Mouse (Mus musculus) forebrain, embryonic 15.5 days (tissue): ENCODE results near the gene Pla1a. TPM values are rescaled to one million over a fixed set of nuclear protein-coding genes. Genes with fewer than 3 reads are reported as not detected.

Experiments
- ATAC-seq: fragments of 200-750 bp; cut with Nextera tagmentation; replicated peaks from 2 replicates; pipeline ENCODE4 v1.8.0; 2017; ENCODE audit warnings: mild to moderate bottlenecking, moderate TSS enrichment, moderate library complexity
- H3K27ac ChIP-seq: fragments of 300-500 bp; sonication (generic); replicated peaks from 2 replicates; pipeline ENCODE4 v1.5.1; 2015; ENCODE audit warnings: mild to moderate bottlenecking, inconsistent platforms
- H3K27me3 ChIP-seq: fragments of 300-500 bp; sonication (generic); 2 replicates; pipeline ENCODE4 v1.6.1; 2015; ENCODE audit warnings: inconsistent platforms
- H3K36me3 ChIP-seq: fragments of 300-500 bp; sonication (generic); 2 replicates; pipeline ENCODE4 v1.6.1; 2015; ENCODE audit warnings: mild to moderate bottlenecking, inconsistent platforms
- H3K4me1 ChIP-seq: fragments of 300-500 bp; sonication (generic); 2 replicates; pipeline ENCODE4 v1.6.1; 2015; ENCODE audit warnings: inconsistent platforms
- H3K4me2 ChIP-seq: fragments of 300-500 bp; sonication (generic); replicated peaks from 2 replicates; pipeline ENCODE4 v1.6.1; 2015; ENCODE audit warnings: mild to moderate bottlenecking, inconsistent platforms
- H3K4me3 ChIP-seq: fragments of 300-500 bp; sonication (generic); 2 replicates; pipeline ENCODE4 v1.5.1; 2015; ENCODE audit warnings: mild to moderate bottlenecking, inconsistent platforms
- H3K9ac ChIP-seq: fragments of 300-500 bp; sonication (generic); replicated peaks from 2 replicates; pipeline ENCODE4 v1.6.1; 2015; ENCODE audit warnings: mild to moderate bottlenecking, inconsistent platforms
- H3K9me3 ChIP-seq: fragments of 300-500 bp; sonication (generic); 2 replicates; pipeline ENCODE4 v1.6.1; 2016; ENCODE audit warnings: inconsistent platforms
- WGBS: fragments of 180-500 bp; shearing (Covaris S2); methylation state at CpG from one replicate; pipeline ENCODE4 v1.1.7; 2015; ENCODE audit warnings: mixed read lengths; 5-methylcytosine and 5-hydroxymethylcytosine counted together
- polyA plus RNA-seq: library from polyadenylated mRNA; unstranded; fragments of >200 nt; fragmentation: Nextera tagmentation; extraction: Ambion mirVana; gene quantifications from 2 replicates; pipeline ENCODE4 v1.2.1, GENCODE M21; 2015

The Pla1a gene
- polyA plus RNA-seq, 1 experiment from 2014 or later, result 0.41 TPM

DNA sequence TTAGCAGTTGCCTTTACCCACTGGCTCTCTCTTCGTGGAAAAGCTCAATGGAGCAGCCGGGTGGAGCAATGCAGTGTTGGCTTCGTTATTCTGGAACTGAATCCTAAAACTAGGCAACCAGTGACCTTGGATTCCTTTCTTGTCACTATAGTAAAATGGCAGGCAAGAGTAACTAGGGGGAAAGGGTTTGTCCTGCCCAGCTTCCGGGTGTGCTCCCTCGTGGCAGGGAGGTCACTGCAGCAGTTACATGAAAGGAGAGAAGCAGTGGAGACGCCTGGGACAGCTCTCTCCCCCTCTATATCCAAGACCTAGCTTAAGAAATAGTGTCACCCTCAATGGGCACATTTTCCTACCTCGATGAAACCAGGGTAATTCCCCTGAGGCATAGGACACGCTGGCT, 36.5 kb upstream of the Pla1a start:
- H3K27me3 ChIP-seq, result no peaks in the 10 kb centered on the region
- no peak overlapping the region for H3K9ac ChIP-seq
- H3K27ac ChIP-seq, result no peak overlapping the region
- no peak overlapping the region for H3K4me2 ChIP-seq
- WGBS, result 73% methylated on average over 8 of the region's 8 CpGs
- no peak overlapping the region for H3K4me3 ChIP-seq
- H3K36me3 ChIP-seq, result no peaks in the 10 kb centered on the region
- H3K9me3 ChIP-seq, result no peaks in the 10 kb centered on the region
- no peak for ATAC-seq
- H3K4me1 ChIP-seq, result no peaks in the 10 kb centered on the region

DNA sequence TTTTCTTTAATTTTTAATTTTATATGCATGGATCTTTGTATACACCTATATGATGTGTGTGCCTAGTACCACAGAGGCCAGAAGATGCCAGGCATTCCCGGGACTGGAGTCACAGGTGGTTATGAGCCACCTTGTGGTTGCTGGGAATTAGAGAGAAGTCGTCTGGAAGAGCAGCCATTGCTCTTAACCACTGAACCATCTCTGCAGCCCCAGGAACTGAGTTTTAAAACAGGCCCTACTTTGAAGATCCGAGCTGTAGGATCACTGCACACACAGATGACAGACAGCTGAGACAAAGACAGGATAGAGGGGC, 35.7 kb upstream of the Pla1a start:
- no peak for ATAC-seq
- H3K4me3 ChIP-seq, result no peak overlapping the region
- no peak overlapping the region for H3K4me2 ChIP-seq
- no peaks in the 10 kb centered on the region for H3K27me3 ChIP-seq
- H3K4me1 ChIP-seq, result no peaks in the 10 kb centered on the region
- H3K9ac ChIP-seq, result no peak overlapping the region
- 35% methylated on average over 3 of the region's 3 CpGs for WGBS
- no peaks in the 10 kb centered on the region for H3K9me3 ChIP-seq
- no peak overlapping the region for H3K27ac ChIP-seq
- no peaks in the 10 kb centered on the region for H3K36me3 ChIP-seq

GRCm38 (mm10) chr16:38467917-38468705, 35.2 kb upstream of the Pla1a start:
- Histone ChIP-seq H3K4me1 (no peaks in the 10 kb centered on the region), H3K4me2 (no peak overlapping the region), H3K27ac (no peak overlapping the region), H3K4me3 (no peak overlapping the region), H3K9me3 (no peaks in the 10 kb centered on the region), H3K9ac (no peak overlapping the region), H3K36me3 (no peaks in the 10 kb centered on the region), H3K27me3 (no peaks in the 10 kb centered on the region)
- no peak for ATAC-seq
- 86% methylated on average over 8 of the region's 8 CpGs for WGBS

DNA sequence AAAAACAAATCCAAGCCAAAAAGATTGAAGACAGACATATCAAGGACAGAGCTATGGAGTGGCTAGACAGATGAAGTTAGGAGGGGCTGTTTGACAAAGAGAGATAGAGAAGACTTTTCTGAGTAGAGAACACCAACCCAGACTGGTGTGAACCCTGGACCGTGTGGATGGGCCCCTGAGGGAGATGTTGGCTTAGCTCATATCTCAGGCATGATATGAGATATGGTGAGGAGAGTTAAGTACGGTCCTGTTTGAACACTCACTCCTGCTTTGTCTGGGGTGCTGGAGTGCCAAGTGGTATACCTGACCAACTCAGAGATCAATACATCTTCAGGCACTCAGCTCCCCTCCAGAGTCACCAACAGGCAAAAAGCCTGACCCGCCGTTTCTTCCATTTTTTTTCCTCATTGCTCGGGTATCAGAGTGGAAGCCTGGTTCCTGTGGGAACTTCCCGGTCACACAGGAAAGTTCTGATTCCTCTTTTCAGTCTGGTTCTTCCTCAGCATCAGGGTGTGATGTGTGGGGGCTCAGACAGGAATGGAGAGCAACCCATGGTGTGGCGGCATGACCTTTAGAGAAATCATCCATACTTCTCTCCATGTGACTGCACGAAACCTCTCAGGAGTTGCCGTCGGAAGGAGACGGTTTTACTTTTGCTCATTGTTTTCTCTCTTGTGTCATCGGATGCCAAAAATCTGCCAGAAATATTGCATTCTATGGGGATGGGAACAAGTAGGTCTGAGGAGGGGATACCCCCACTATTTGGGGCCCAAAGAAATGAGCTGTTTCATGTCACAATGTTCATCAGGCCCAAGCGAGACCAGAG, 34.4 kb upstream of the Pla1a start:
- H3K4me1 ChIP-seq, result no peaks in the 10 kb centered on the region
- H3K36me3 ChIP-seq, result no peaks in the 10 kb centered on the region
- no peaks in the 10 kb centered on the region for H3K9me3 ChIP-seq
- H3K27ac ChIP-seq, result no peak overlapping the region
- H3K4me2 ChIP-seq, result no peak overlapping the region
- H3K9ac ChIP-seq, result no peak overlapping the region
- H3K4me3 ChIP-seq, result no peak overlapping the region
- WGBS, result 88% methylated on average over 13 of the region's 13 CpGs
- ATAC-seq, result no peak
- no peaks in the 10 kb centered on the region for H3K27me3 ChIP-seq

DNA sequence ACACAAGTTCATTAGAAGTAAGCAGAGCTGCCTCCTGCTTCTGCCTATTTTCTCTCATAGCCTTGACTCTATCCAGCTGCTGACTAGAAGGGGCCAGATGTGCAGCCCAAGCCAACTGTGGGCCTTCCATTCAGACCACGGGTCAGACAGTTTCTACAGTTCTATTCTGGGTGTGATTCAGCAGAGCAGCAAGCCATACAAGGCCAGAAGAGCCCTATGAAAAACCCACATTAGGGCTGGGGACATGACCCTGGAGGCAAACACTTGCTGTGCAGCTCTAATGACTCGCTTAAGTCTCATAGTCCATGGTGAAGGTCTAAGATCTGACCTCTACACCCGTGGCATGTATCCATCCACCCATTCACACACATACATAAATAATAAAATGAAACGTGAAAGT, 33.1 kb upstream of the Pla1a start:
- no peak for ATAC-seq
- H3K27ac ChIP-seq, result no peak overlapping the region
- WGBS, result 84% methylated on average over 4 of the region's 4 CpGs

GRCm38 (mm10) chr16:38463305-38463704, 30.4 kb upstream of the Pla1a start:
- Histone ChIP-seq H3K4me2 (no peak overlapping the region), H3K4me1 (no peaks in the 10 kb centered on the region), H3K9ac (no peak overlapping the region), H3K27me3 (no peaks in the 10 kb centered on the region), H3K36me3 (no peaks in the 10 kb centered on the region), H3K27ac (no peak overlapping the region), H3K9me3 (no peaks in the 10 kb centered on the region), H3K4me3 (no peak overlapping the region)
- no peak for ATAC-seq
- WGBS, result 87% methylated on average over 5 of the region's 5 CpGs

More for the DNA sequence above, 33.1 kb upstream of the Pla1a start:
- H3K4me1 ChIP-seq, result no peaks in the 10 kb centered on the region
- no peaks in the 10 kb centered on the region for H3K27me3 ChIP-seq
- H3K9me3 ChIP-seq, result no peaks in the 10 kb centered on the region
- no peaks in the 10 kb centered on the region for H3K36me3 ChIP-seq
- no peak overlapping the region for H3K9ac ChIP-seq
- H3K4me3 ChIP-seq, result no peak overlapping the region
- no peak overlapping the region for H3K4me2 ChIP-seq

GRCm38 (mm10) chr16:38462161-38462560, 29.2 kb upstream of the Pla1a start:
- Histone ChIP-seq H3K9me3 (no peaks in the 10 kb centered on the region), H3K27ac (no peak overlapping the region), H3K9ac (no peak overlapping the region), H3K36me3 (no peaks in the 10 kb centered on the region), H3K4me1 (no peaks in the 10 kb centered on the region), H3K4me2 (no peak overlapping the region), H3K27me3 (no peaks in the 10 kb centered on the region), H3K4me3 (no peak overlapping the region)
- no peak for ATAC-seq
- WGBS, result 90% methylated on average over 7 of the region's 7 CpGs

GRCm38 (mm10) chr16:38461749-38462148, 28.8 kb upstream of the Pla1a start:
- Histone ChIP-seq H3K36me3 (no peaks in the 10 kb centered on the region), H3K9me3 (no peaks in the 10 kb centered on the region), H3K9ac (no peak overlapping the region), H3K4me3 (no peak overlapping the region), H3K27me3 (no peaks in the 10 kb centered on the region), H3K4me2 (no peak overlapping the region), H3K27ac (no peak overlapping the region), H3K4me1 (no peaks in the 10 kb centered on the region)
- ATAC-seq, result no peak
- 86% methylated on average over 8 of the region's 8 CpGs for WGBS

DNA sequence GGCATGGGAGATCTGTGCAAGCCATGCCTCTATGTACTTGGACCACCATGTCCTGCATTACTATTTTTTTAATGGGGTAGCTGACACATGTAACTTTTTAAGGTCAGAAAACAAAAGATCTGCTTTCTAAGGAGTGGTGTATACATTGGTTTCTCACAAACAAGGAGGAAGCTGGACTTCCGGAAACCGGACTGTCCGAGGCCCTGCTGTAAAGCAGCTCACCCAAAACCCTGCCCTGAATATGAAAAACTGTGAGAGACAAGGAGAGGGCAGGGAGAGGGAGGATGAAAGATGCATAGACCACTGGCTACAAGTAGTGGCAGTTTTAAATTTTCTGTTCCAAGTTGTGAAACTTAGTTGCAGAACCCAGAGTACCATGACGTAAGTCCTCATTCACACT, 27.0 kb upstream of the Pla1a start:
- H3K9ac ChIP-seq, result no peak overlapping the region
- 88% methylated on average over 4 of the region's 4 CpGs for WGBS
- no peak overlapping the region for H3K4me3 ChIP-seq
- no peak overlapping the region for H3K4me2 ChIP-seq
- H3K4me1 ChIP-seq, result no peaks in the 10 kb centered on the region
- no peak for ATAC-seq
- no peaks in the 10 kb centered on the region for H3K9me3 ChIP-seq
- H3K27ac ChIP-seq, result no peak overlapping the region
- no peaks in the 10 kb centered on the region for H3K36me3 ChIP-seq
- no peaks in the 10 kb centered on the region for H3K27me3 ChIP-seq

GRCm38 (mm10) chr16:38458600-38459280, 25.8 kb upstream of the Pla1a start:
- Histone ChIP-seq H3K36me3 (no peaks in the 10 kb centered on the region), H3K27ac (no peak overlapping the region), H3K4me1 (no peaks in the 10 kb centered on the region), H3K9ac (no peak overlapping the region), H3K27me3 (no peaks in the 10 kb centered on the region), H3K9me3 (no peaks in the 10 kb centered on the region), H3K4me2 (no peak overlapping the region), H3K4me3 (no peak overlapping the region)
- no peak for ATAC-seq
- WGBS, result 73% methylated on average over 6 of the region's 6 CpGs

- Histone ChIP-seq H3K4me3 (no peak overlapping the region), H3K27me3 (no peaks in the 10 kb centered on the region), H3K4me1 (peaks cover 3% of the 10 kb centered on the region; the same call in 1 of the 2 replicates), H3K27ac (no peak overlapping the region), H3K9ac (no peak overlapping the region), H3K36me3 (no peaks in the 10 kb centered on the region), H3K9me3 (no peaks in the 10 kb centered on the region), H3K4me2 (no peak overlapping the region)
- ATAC-seq, result no peak
- WGBS, result 69% methylated on average over 11 of the region's 11 CpGs
Measured at GRCm38 (mm10) chr16:38456812-38457567, 24.0 kb upstream of the Pla1a start.
